Mouse (Mus musculus) Patski (cell line): Measurements from ENCODE around the gene Eml3. TPM values are rescaled to one million over a fixed set of nuclear protein-coding genes. Genes with fewer than 3 reads are reported as not detected.

Source experiments
- ATAC-seq: fragments of 100-300 bp; one replicate; pipeline ENCODE4 v1.8.0; 2021
- CTCF ChIA-PET: fragments of 350-600 bp; sonication (Branson Sonifier 250); formaldehyde crosslinking; loops from one replicate; lab custom pipeline; 2022; ENCODE audit warnings: inconsistent platforms; lab: Charles Lee
- POLR2A ChIA-PET: fragments of 350-600 bp; sonication (Branson Sonifier 250); formaldehyde crosslinking; loops from one replicate; lab custom pipeline; 2022; ENCODE audit warnings: antibody characterized with exemption, inconsistent platforms; lab: Charles Lee
- DNase-seq: peaks from one replicate; pipeline ENCODE4 v3.0.0-alpha.2; 2011; ENCODE audit warnings: low read depth, low spot score
- H3K27me3 ChIP-seq: fragments of 371-371 bp; one replicate; pipeline ENCODE4 v1.5.1; 2021
- CTCF ChIP-seq: fragments of 100-300 bp; IDR thresholded peaks from one replicate; pipeline ENCODE4 v1.5.1; 2021
- in situ Hi-C: fragments of 300-500 bp; cut with MboI; formaldehyde crosslinking; loops from 3 replicates; pipeline ENCODE4 v1.11.1; 2018; ENCODE audit warnings: low pct_unique_long_range_greater_than_20kb, mixed read lengths
- polyA plus RNA-seq: library from polyadenylated mRNA; unstranded; gene quantifications from one replicate; pipeline ENCODE4 v1.2.3, GENCODE M21; 2021

Gene Eml3
- polyA plus RNA-seq, 1 experiment from 2014 or later, result 56.5 TPM

DNA sequence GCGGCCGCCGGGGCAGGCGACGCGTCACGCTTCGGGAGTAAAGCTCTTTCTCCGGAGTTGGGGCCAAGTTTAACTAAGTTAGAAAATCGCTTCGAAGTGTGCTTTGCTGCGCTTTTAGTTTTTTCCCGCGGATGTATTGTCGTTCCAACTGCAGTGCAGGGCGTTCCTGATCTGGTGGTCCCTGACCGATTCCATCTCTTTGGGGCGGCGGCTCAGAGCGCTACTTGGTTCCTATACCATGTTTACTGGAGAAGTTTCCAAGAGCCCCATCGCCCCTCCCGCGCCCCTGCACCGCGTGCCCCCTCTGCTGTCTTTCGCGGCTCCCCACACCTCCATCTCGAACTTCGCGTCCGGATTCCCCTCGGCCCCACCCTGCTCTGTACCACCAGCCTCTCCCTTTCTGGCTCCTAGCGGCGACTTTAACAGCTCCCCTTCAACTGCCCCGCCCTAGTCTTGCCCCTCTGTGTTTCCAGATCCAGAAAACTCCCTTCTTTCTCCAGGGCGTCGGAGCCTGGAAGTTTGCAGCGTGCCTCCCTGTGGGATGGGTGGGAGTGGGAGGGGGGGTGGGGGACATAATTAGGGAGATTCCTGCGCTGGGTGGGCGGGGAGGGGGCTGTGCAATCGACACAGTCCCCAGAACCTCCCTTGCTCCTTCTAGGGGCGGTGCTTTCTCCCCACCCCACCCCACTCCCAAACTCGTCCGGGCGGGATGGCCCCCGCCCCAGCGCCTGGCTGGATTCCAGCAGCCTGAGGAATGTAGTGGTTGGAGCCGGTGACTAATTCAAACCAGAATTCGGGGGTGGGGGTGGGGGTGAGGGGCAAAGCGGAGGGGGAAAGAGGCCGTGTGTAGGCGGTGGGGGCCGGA, 60.4 kb downstream of the Eml3 start:
- ATAC-seq, result peak; percentile 56
- CTCF ChIA-PET, result interaction anchor here (3.7 kb wide), 1 partner anchor 93 kb away, joined by 32 read pairs; no protein-coding TSS in a partner anchor
- TF ChIP-seq CTCF, result no peak

DNA sequence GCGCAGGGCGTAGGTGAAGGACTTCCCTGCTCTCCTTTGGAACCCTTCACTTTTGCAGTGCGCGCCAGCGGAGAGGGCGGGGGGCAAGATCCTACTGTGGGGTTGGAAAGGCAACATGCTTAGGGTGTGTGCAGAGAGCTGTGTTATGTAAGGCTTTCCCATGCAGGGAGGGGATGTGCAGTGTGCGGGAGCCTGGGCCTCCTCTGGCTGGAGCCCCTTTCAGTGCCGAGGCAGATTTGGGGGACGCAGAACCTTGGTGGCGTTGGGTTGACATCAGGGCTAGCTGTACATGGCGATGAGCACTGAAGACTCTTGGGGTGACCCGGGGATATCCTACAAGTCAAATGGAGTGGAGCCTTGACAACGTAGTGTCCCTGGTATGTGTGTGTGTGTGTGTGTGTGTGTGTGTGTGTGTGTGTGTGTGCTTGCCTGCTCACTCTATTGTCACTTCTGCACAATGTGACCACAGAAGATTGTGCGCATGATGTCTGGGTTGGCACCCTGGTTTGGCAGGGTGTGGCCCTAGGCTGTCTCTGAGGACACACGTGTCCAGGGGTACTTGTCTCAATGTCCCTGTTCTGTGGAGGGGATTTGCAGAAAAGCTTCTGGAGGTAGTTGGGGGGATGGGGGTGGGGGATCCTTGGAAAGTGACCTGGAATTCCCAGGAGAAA, 61.2 kb downstream of the Eml3 start:
- ChIA-PET POLR2A (interaction anchor here (0.6 to 4.6 kb wide), 9 partner anchors 10 to 91 kb away, joined by 3 to 19 read pairs (median 5); no protein-coding TSS in a partner anchor), CTCF (interaction anchor here (3.3 to 3.7 kb wide), 3 partner anchors 88 to 119 kb away, joined by 19 to 35 read pairs (median 32); no protein-coding TSS in a partner anchor)
- TF ChIP-seq CTCF, result no peak
- DNase-seq, result no peak
- in situ Hi-C loops, result loop anchor here (5.0 kb wide), 1 partner anchor 87 kb away; no protein-coding TSS in a partner anchor
- no peaks in the 10 kb centered on the region for H3K27me3 ChIP-seq
- peak; percentile 1 for ATAC-seq

More for the DNA sequence above, 60.4 kb downstream of the Eml3 start:
- in situ Hi-C loops, result loop anchor here (5.0 kb wide), 1 partner anchor 88 kb away; no protein-coding TSS in a partner anchor
- POLR2A ChIA-PET, result interaction anchor here (1.0 to 4.6 kb wide), 7 partner anchors 12 to 277 kb away, joined by 3 to 19 read pairs (median 3); no protein-coding TSS in a partner anchor
- no peaks in the 10 kb centered on the region for H3K27me3 ChIP-seq
- DNase-seq, result no peak

Other genes with a start within 250 kb of the Eml3 start
- gene Slc3a2, start 206.2 kb upstream of the Eml3 start, polyA plus RNA-seq, result 807 TPM
- gene Wdr74, start 193.7 kb upstream of the Eml3 start, polyA plus RNA-seq, result 64.7 TPM
- 0.86 TPM for gene 1700092M07Rik, start 188.8 kb upstream of the Eml3 start, polyA plus RNA-seq
- 116 TPM for gene Stx5a, start 188.1 kb upstream of the Eml3 start, polyA plus RNA-seq
- gene Nxf1, start 172.5 kb upstream of the Eml3 start, polyA plus RNA-seq, result 164 TPM
- gene Tmem223, start 158.6 kb upstream of the Eml3 start, polyA plus RNA-seq, result 74.3 TPM
- 58.9 TPM for gene Tmem179b, start 155.1 kb upstream of the Eml3 start, polyA plus RNA-seq
- 25.8 TPM for gene Taf6l, start 143.1 kb upstream of the Eml3 start, polyA plus RNA-seq
- gene Polr2g, start 131.0 kb upstream of the Eml3 start, polyA plus RNA-seq, result 148 TPM
- 5.0 TPM for gene Zbtb3, start 127.0 kb upstream of the Eml3 start, polyA plus RNA-seq
- gene Ttc9c, start 110.2 kb upstream of the Eml3 start, polyA plus RNA-seq, result 51.4 TPM
- 136 TPM for gene Hnrnpul2, start 109.5 kb upstream of the Eml3 start, polyA plus RNA-seq
- gene AC129217.1, start 99.8 kb upstream of the Eml3 start, polyA plus RNA-seq, result 3.3 TPM
- gene Bscl2, start 92.1 kb upstream of the Eml3 start, polyA plus RNA-seq, result 4.1 TPM
- 0.50 TPM for gene Gng3, start 90.4 kb upstream of the Eml3 start, polyA plus RNA-seq
- 0.10 TPM for gene Lrrn4cl, start 78.8 kb upstream of the Eml3 start, polyA plus RNA-seq
- 270 TPM for gene Ubxn1, start 58.1 kb upstream of the Eml3 start, polyA plus RNA-seq
- gene Uqcc3, start 48.6 kb upstream of the Eml3 start, polyA plus RNA-seq, result 50.7 TPM
- gene Lbhd1, start 45.8 kb upstream of the Eml3 start, polyA plus RNA-seq, result 15.4 TPM
- not detected for gene Gm49403, start 45.6 kb upstream of the Eml3 start, polyA plus RNA-seq
- 69.6 TPM for gene 1810009A15Rik, start 40.7 kb upstream of the Eml3 start, polyA plus RNA-seq
- 5.9 TPM for gene Gm49416, start 40.6 kb upstream of the Eml3 start, polyA plus RNA-seq
- 31.2 TPM for gene Ints5, start 36.5 kb upstream of the Eml3 start, polyA plus RNA-seq
- 308 TPM for gene Ganab, start 31.5 kb upstream of the Eml3 start, polyA plus RNA-seq
- gene B3gat3, start 9.2 kb upstream of the Eml3 start, polyA plus RNA-seq, result 53.3 TPM
- 9.1 TPM for gene Rom1, start 196 bp upstream of the Eml3 start, polyA plus RNA-seq
- 141 TPM for gene Mta2, start 12.3 kb downstream of the Eml3 start, polyA plus RNA-seq
- 24.6 TPM for gene Tut1, start 24.3 kb downstream of the Eml3 start, polyA plus RNA-seq
- 419 TPM for gene Eef1g, start 37.5 kb downstream of the Eml3 start, polyA plus RNA-seq
- gene Ahnak, start 59.7 kb downstream of the Eml3 start, polyA plus RNA-seq, result 57.7 TPM
- gene Scgb1a1, start 158.4 kb downstream of the Eml3 start, polyA plus RNA-seq, result not detected
- 9.5 TPM for gene Asrgl1, start 206.1 kb downstream of the Eml3 start, polyA plus RNA-seq